Mouse (Mus musculus): ENCODE measurements at regions not wholly inside any gene's neighbourhood (a gene's known extent, or its start where the extent isn't known, plus 50 kb on each side); places are given as distances from the start of the nearest gene placed in this dataset.

GRCm38 (mm10) chr5:129297657-129298349, 201.3 kb downstream of the Adgrd1 start:
- DNase-seq (ENCODE audit: low read depth, low spot score) (no peak), ATAC-seq (no peak)
- ChIA-PET CTCF (interaction anchor here (1.2 kb wide), 1 partner anchor 18 kb away, joined by 3 read pairs; no protein-coding TSS in a partner anchor), POLR2A (interaction anchor here (0.7 kb wide), 1 partner anchor 441 kb away, joined by 3 read pairs; no protein-coding TSS in a partner anchor)
- in situ Hi-C loops (cut with MboI; ENCODE audit: low pct_unique_long_range_greater_than_20kb) = no loop called here
- no peaks in the 10 kb centered on the region for H3K27me3 ChIP-seq
- no peak for TF ChIP-seq CTCF (IDR thresholded peaks at IDR 0.05)

DNA sequence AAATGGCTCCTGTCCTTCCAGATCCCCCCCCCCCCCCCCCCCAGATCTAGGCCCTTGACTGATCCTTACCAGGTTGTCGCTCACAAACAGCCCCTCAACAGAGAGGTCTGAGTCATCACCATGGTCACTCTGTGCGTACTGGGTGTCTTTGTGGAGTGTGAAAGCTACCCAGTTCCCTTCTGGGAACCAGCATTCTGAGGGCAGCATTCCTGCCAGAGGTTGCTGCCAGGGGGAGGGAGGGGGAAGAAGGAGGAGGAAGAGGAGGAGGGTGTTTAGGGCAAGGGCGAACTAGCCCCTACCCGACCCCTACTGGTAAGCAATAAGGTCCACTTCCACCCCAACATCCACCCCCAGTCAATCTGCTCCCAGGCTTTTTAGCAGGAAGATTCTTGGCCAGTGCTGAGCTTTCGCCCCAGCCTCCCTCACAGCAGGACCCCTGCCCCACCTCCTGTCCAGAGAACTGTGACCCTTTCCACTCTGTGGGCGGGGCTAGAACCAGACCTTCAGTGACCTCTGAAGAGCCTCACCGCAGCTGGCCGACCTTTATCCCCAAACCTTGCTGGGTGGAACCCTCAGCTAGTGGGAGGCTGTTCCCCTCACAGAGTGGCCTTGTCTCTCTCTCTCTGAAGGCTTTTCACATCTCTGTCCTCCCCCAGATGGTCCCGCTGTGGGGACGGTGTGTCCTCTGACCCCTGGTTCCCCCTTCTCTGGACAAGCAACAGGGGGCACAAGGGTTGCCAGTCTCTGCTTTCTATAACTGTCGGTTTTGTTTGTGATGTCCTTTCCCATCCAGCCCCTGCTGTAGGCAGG, 202.2 kb upstream of the Sfswap start:
- ATAC-seq (no peak), DNase-seq (ENCODE audit: low read depth, low spot score) (no peak)
- in situ Hi-C loops (cut with MboI; ENCODE audit: low pct_unique_long_range_greater_than_20kb) = no loop called here
- ChIA-PET CTCF (no interaction called here), POLR2A (no interaction called here)
- TF ChIP-seq CTCF (IDR thresholded peaks at IDR 0.05) = no peak
- H3K27me3 ChIP-seq = no peaks in the 10 kb centered on the region

GRCm38 (mm10) chr5:129299456-129299765, 201.6 kb upstream of the Sfswap start:
- H3K27me3 ChIP-seq = no peaks in the 10 kb centered on the region
- TF ChIP-seq CTCF (IDR thresholded peaks at IDR 0.05) = no peak
- DNase-seq (ENCODE audit: low read depth, low spot score) = no peak
- in situ Hi-C loops (cut with MboI; ENCODE audit: low pct_unique_long_range_greater_than_20kb) = no loop called here
- POLR2A ChIA-PET = no interaction called here
- CTCF ChIA-PET = no interaction called here
- no peak for ATAC-seq

DNA sequence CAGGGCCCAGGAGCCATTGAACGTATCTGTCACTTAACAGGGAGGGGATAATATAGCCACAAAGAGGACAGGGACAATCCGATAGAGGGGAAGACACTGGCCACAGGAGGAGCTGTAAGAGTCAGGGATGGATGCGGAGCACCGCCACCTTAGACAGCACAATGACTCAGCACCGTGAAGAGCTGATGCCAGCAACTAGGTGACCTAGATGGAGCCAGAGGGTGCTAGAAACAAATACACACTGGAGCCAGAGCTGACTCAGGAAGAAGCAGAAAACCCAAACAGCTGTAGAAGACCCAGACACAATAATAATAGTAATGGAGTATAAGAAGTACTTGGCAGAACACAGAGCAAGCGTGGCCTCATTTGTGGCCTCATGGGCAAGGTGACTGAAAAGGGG, 200.6 kb upstream of the Sfswap start:
- DNase-seq (ENCODE audit: low read depth, low spot score) (no peak), ATAC-seq (no peak)
- POLR2A ChIA-PET = no interaction called here
- in situ Hi-C loops (cut with MboI; ENCODE audit: low pct_unique_long_range_greater_than_20kb) = no loop called here
- no peaks in the 10 kb centered on the region for H3K27me3 ChIP-seq
- TF ChIP-seq CTCF (IDR thresholded peaks at IDR 0.05) = no peak
- CTCF ChIA-PET = no interaction called here

GRCm38 (mm10) chr5:129315626-129316025, 185.4 kb upstream of the Sfswap start:
- ATAC-seq = no peak
- no peak for TF ChIP-seq CTCF (IDR thresholded peaks at IDR 0.05)
- POLR2A ChIA-PET = no interaction called here
- H3K27me3 ChIP-seq = peaks cover 3% of the 10 kb centered on the region
- in situ Hi-C loops (cut with MboI; ENCODE audit: low pct_unique_long_range_greater_than_20kb) = no loop called here
- CTCF ChIA-PET = interaction anchor here (1.3 kb wide), 1 partner anchor 18 kb away, joined by 3 read pairs; no protein-coding TSS in a partner anchor
- DNase-seq (ENCODE audit: low read depth, low spot score) = no peak

GRCm38 (mm10) chr5:129331094-129331523, 169.9 kb upstream of the Sfswap start:
- no peak for ATAC-seq
- no peak for TF ChIP-seq CTCF (IDR thresholded peaks at IDR 0.05)
- ChIA-PET CTCF (no interaction called here), POLR2A (no interaction called here)
- peaks cover 18% of the 10 kb centered on the region for H3K27me3 ChIP-seq
- in situ Hi-C loops (cut with MboI; ENCODE audit: low pct_unique_long_range_greater_than_20kb) = no loop called here
- DNase-seq (ENCODE audit: low read depth, low spot score) = no peak

- peaks cover 15% of the 10 kb centered on the region for H3K27me3 ChIP-seq
- CTCF ChIA-PET = no interaction called here
- no peak for TF ChIP-seq CTCF (IDR thresholded peaks at IDR 0.05)
- ATAC-seq = no peak
- in situ Hi-C loops (cut with MboI; ENCODE audit: low pct_unique_long_range_greater_than_20kb) = no loop called here
- DNase-seq (ENCODE audit: low read depth, low spot score) = no peak
- POLR2A ChIA-PET = no interaction called here
These were observed 169.0 kb upstream of the Sfswap start for GRCm38 (mm10) chr5:129332014-129332413.

DNA sequence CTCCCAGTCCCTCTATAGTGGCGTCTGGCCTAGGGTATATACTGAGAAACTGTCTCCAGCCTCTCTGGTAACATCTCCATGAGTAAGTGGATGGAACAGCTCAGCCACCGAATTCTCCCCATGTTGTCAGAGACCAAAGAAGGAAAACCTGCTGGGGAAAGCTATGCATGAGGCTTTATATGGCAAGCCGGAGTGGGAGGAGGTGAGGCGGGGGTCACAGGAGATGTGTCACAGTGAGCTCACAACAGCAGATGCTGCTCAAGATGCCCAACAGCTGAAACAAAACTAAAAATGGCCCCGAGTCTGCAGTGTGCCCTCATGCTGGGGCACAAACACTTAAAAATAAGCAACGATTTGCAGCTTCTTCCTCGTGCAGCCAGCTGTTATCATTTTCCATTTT, 162.5 kb upstream of the Sfswap start:
- no peak for TF ChIP-seq CTCF (IDR thresholded peaks at IDR 0.05)
- ATAC-seq (no peak), DNase-seq (ENCODE audit: low read depth, low spot score) (no peak)
- in situ Hi-C loops (cut with MboI; ENCODE audit: low pct_unique_long_range_greater_than_20kb) = no loop called here
- POLR2A ChIA-PET = no interaction called here
- H3K27me3 ChIP-seq = peaks cover 28% of the 10 kb centered on the region
- CTCF ChIA-PET = no interaction called here

DNA sequence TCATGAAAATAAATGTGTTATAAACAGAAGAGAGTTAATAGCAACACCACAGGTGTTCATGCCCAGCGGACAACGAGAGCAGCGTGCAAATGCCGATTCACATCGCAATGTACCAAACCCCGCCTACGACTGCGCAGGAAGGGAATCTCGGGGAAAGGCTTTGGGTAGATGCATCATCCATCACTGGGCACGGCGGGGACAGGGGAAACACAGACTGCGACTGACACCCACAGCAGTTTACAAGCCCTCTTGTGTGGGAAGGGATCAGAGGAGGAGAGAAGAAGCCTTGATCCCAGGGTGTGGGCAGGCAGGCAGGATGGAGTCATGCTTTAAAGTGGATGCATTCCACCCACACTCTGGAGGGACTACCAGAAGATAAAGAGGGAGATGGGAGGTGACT, 157.0 kb upstream of the Sfswap start:
- no peak for DNase-seq (ENCODE audit: low read depth, low spot score)
- peaks cover 29% of the 10 kb centered on the region for H3K27me3 ChIP-seq
- POLR2A ChIA-PET = no interaction called here
- no peak for TF ChIP-seq CTCF (IDR thresholded peaks at IDR 0.05)
- CTCF ChIA-PET = no interaction called here
- in situ Hi-C loops (cut with MboI; ENCODE audit: low pct_unique_long_range_greater_than_20kb) = no loop called here
- no peak for ATAC-seq

- TF ChIP-seq CTCF (IDR thresholded peaks at IDR 0.05) = no peak
- CTCF ChIA-PET = interaction anchor here (0.7 kb wide), 1 partner anchor 28 kb away, joined by 3 read pairs; no protein-coding TSS in a partner anchor
- ATAC-seq (no peak), DNase-seq (ENCODE audit: low read depth, low spot score) (no peak)
- H3K27me3 ChIP-seq = peaks cover 15% of the 10 kb centered on the region
- in situ Hi-C loops (cut with MboI; ENCODE audit: low pct_unique_long_range_greater_than_20kb) = no loop called here
- POLR2A ChIA-PET = interaction anchor here (0.6 kb wide), 1 partner anchor 35 kb away, joined by 12 read pairs; no protein-coding TSS in a partner anchor
These were observed 151.0 kb upstream of the Sfswap start for GRCm38 (mm10) chr5:129350024-129350423.

- in situ Hi-C loops (cut with MboI; ENCODE audit: low pct_unique_long_range_greater_than_20kb) = no loop called here
- DNase-seq (ENCODE audit: low read depth, low spot score) = no peak
- POLR2A ChIA-PET = no interaction called here
These were observed 147.5 kb upstream of the Sfswap start for GRCm38 (mm10) chr5:129353549-129353948.

More at GRCm38 (mm10) chr5:129353549-129353948, 147.5 kb upstream of the Sfswap start:
- CTCF ChIA-PET = no interaction called here
- no peak for TF ChIP-seq CTCF (IDR thresholded peaks at IDR 0.05)
- no peak for ATAC-seq
- peaks cover 18% of the 10 kb centered on the region for H3K27me3 ChIP-seq

Measured in Patski (cell line).